Mouse (Mus musculus) T-helper 17 cell (primary cell): Measurements from ENCODE around the gene Gng7.

Source experiments
- in situ Hi-C, 2 experiments: fragments of 300-600 bp; cut with MboI, MseI; formaldehyde crosslinking; loops; 1 replicate in 1 of 2; 2 replicates in 1 of 2; pipeline ENCODE4 v1.15.1; 2025; ENCODE audit warnings: high pct_unique_total_duplicates in 2 of 2

The Gng7 gene

GRCm38 (mm10) chr10:80946684-80947437 lies 67.9 kb downstream of the Gng7 start:
- in situ Hi-C loops, result loop anchor here (10.0 to 25.0 kb wide), 2 partner anchors 62 to 1815 kb away; partner anchors contain the start of gene Nfyb (in 1 of the 2)

DNA sequence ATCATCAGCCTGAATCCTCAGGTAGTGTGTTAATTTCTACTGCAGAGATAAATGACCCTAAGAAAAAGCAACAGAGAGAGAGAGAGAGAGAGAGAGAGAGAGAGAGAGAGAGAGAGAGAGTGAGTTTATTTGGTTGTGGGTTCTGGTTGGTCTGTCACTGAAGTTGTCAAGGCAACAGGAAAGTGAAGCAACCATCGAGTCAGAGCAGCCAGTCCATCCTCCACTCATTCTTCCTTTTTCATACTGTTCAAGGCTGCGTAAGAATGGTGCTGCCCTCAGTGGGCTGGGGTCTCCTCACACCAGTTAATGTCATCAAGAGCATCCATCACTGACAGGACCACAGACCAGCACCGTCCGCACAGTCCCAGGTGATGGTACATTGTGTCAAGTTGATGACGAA lies 70.5 kb downstream of the Gng7 start:
- in situ Hi-C loops, result loop anchor here (10.0 to 25.0 kb wide), 2 partner anchors 59 to 1818 kb away; partner anchors contain the start of gene Nfyb (in 1 of the 2)

- in situ Hi-C loops, result loop anchor here (10.0 to 25.0 kb wide), 2 partner anchors 59 to 1819 kb away; partner anchors contain the start of gene Nfyb (in 1 of the 2)
Observed at GRCm38 (mm10) chr10:80943701-80944100, 71.0 kb downstream of the Gng7 start.

DNA sequence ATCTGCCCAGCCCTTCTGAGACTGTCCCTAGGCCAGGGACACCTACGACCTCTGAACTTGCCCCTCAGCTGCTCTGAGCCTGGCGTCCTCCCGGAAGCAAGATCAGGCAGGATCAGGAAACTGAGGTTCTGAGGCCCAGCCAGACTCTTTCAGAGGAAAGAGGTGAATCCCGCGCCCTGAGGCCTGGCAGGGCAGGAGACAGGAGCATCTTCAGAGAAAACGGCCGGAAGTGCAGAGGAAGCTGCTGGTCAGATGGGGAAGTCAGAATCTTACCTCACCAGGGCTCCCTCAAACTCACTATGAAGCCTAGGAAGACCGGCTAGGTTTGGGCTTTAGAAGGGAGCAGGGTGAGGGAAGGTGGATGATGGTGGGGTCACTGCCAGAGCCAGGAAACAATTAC lies 71.8 kb downstream of the Gng7 start:
- in situ Hi-C loops, result loop anchor here (10.0 to 25.0 kb wide), 2 partner anchors 58 to 1819 kb away; partner anchors contain the start of gene Nfyb (in 1 of the 2)

DNA sequence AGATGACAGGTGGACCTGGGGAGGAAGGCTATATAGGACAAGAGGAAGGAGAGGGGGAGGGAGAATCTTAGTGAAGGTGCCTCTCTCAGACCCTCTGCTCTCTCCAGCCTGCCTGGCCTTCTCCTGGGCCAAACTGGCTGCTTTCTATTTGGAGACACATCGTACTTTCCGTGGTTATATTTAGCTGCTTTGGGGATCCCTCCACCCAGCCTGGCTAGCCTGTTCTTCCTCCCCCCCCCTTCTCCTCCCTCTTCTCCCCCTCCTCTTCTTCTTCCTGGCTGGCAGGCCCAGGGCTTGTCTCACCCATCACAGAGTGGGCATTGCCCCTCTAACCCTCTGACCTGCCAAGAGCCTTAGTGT lies 73.8 kb downstream of the Gng7 start:
- in situ Hi-C loops, result loop anchor here (10.0 to 25.0 kb wide), 2 partner anchors 56 to 1821 kb away; partner anchors contain the start of gene Nfyb (in 1 of the 2)

DNA sequence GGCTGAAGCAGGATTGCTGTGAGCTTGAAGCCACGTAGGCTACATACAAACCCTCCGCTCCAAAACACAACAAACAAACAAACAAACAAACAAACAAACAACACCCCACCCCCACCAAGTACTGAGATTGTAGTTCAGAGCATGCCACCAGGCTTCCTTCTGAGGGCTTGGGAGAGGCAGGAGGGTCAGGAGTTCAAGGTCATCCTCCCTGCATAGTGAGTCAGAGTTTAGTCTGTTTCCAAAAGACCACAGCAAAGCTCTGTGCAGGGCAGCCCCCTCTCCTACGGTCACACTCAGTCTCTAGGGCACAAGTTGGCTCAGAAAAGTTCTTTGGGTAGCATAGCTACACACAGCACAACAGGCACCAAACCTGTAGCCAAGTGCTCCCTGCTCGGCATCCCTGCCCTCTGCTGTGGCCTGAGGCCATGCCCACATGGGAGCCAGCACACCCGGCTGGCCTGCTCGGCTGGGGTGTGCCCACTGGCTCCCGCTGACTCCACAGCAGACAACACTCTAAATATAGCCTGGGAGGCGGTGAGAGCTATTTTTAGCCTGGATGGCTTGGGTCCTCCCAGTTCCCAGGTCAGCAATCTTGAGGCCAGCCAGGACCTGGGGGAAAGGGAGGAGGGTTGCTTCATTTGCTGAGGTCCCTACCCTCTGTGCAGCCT lies 74.3 kb downstream of the Gng7 start:
- in situ Hi-C loops, result loop anchor here (10.0 to 25.0 kb wide), 2 partner anchors 56 to 1822 kb away; partner anchors contain the start of gene Nfyb (in 1 of the 2)

GRCm38 (mm10) chr10:80939671-80940070 lies 75.1 kb downstream of the Gng7 start:
- in situ Hi-C loops, result loop anchor here (10.0 to 25.0 kb wide), 2 partner anchors 55 to 1823 kb away; partner anchors contain the start of gene Nfyb (in 1 of the 2)

GRCm38 (mm10) chr10:80938831-80939550 lies 75.8 kb downstream of the Gng7 start:
- in situ Hi-C loops, result loop anchor here in 1 of 2 experiments (25.0 kb wide), 1 partner anchor 1823 kb away; the partner anchor contains the start of gene Nfyb

DNA sequence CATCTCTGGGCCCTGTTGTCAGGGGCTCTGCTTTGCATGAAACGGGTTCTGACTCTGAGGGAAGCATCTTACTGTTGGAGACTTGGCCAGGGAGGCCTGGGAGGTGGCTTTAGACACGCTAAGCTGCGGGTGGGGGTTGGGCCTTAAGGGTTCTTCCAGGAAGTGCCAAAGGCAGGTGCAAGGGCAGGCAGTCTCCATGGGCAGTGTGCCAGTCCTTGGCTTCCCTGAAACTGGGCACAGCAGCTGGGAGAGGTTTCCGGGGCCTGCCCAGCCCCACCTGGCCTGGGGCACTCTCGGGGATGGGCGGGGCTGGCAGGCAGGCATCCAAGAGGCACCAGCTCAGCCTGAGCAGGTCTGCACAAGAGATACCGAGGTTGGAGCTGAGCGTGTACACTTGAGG lies 77.1 kb downstream of the Gng7 start:
- in situ Hi-C loops, result loop anchor here in 1 of 2 experiments (25.0 kb wide), 1 partner anchor 1825 kb away; the partner anchor contains the start of gene Nfyb

GRCm38 (mm10) chr10:80936810-80937164 lies 78.0 kb downstream of the Gng7 start:
- in situ Hi-C loops, result loop anchor here in 1 of 2 experiments (25.0 kb wide), 1 partner anchor 1826 kb away; the partner anchor contains the start of gene Nfyb

- in situ Hi-C loops, result loop anchor here in 1 of 2 experiments (25.0 kb wide), 1 partner anchor 1826 kb away; the partner anchor contains the start of gene Nfyb
Observed at GRCm38 (mm10) chr10:80936135-80936809, 78.5 kb downstream of the Gng7 start.

GRCm38 (mm10) chr10:80935698-80936097 lies 79.0 kb downstream of the Gng7 start:
- in situ Hi-C loops, result loop anchor here in 1 of 2 experiments (25.0 kb wide), 1 partner anchor 1827 kb away; the partner anchor contains the start of gene Nfyb

- in situ Hi-C loops, result loop anchor here in 1 of 2 experiments (25.0 kb wide), 1 partner anchor 1827 kb away; the partner anchor contains the start of gene Nfyb
Observed at GRCm38 (mm10) chr10:80935241-80935640, 79.5 kb downstream of the Gng7 start.

DNA sequence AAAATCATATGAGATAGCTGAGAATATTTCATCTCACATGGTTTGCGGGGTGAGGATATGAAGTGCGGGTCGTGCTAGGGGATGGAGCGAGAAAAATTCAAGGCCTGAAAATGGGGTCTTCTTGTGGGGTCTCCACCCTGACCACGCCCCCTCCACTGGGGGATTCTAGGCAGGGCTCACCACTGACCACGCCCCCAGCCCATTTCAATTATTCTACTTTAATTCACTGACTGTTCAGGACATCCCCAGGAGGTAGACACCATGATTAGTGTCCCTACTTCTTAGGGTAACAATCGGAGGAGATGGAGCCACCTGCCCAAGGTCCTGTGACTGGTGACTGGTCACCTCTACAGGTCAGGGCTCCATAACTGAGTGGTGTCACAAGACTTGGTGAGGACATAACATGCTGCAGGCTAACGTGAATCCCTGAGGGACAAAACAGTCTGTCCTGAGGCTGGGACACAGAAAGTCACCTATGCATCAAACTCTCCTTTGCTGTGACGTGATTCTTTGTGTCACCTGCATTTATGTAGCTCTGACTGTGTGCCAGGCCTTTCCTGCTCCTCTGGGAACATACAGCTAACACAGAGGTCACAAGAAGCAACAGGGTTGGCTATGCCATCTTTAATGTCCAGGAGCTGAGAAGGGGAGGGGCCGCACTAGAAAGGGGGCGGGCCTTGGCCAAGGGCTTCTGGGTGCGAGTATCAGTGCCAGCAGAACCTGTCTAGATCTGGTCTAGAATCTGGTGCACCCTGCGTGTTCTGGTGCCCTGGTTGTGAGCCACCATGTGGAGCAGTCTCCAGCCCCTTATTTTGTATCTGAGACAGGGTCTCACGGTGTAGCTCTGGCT lies 80.4 kb downstream of the Gng7 start:
- in situ Hi-C loops, result loop anchor here in 1 of 2 experiments (25.0 kb wide), 1 partner anchor 1828 kb away; the partner anchor contains the start of gene Nfyb

GRCm38 (mm10) chr10:80933421-80933979 lies 81.2 kb downstream of the Gng7 start:
- in situ Hi-C loops, result loop anchor here in 1 of 2 experiments (25.0 kb wide), 1 partner anchor 1829 kb away; the partner anchor contains the start of gene Nfyb

DNA sequence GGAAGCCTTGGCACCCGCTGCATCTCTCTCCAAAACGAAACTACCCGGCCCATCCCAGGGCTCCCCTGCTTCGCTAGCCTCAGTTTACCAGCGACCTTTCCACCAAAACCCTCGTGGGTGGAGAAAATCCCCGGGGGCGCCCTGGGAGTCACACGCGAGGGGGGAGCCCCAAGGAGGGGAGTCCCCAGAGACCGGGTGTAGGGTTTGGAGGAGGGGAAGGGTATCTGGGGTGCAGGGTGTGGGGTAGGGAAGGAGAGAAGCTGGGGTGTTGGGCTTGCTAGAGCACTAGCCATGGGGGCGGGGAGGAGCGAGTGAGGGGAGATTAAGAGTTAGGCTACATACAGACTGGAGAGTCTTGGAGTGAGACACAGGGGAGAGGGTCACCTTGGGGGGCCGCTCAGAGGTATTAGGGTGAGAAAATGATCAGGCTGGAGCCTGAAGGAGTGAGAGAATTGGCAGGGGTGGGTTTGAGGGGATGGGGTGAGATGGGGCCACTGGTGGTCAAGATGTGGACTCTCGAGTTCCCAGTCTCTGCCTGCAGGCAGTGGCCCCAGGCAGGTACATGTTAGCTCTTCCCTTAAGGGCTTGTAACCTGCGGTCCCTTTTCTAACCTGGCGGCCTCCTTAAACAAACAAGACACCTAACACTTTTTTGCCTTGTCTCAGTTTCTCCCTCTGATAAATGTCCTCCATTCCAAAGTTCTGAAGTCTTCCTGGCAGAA lies 81.9 kb downstream of the Gng7 start:
- in situ Hi-C loops, result loop anchor here in 1 of 2 experiments (25.0 kb wide), 1 partner anchor 1829 kb away; the partner anchor contains the start of gene Nfyb

- in situ Hi-C loops, result loop anchor here in 1 of 2 experiments (25.0 kb wide), 1 partner anchor 1830 kb away; the partner anchor contains the start of gene Nfyb
Observed at GRCm38 (mm10) chr10:80932206-80932605, 82.5 kb downstream of the Gng7 start.

GRCm38 (mm10) chr10:80931695-80932094 lies 83.0 kb downstream of the Gng7 start:
- in situ Hi-C loops, result loop anchor here in 1 of 2 experiments (25.0 kb wide), 1 partner anchor 1831 kb away; the partner anchor contains the start of gene Nfyb
